Comparison of ENCODE assay signal across 21 mouse cellular contexts in the genomic region with DNA sequence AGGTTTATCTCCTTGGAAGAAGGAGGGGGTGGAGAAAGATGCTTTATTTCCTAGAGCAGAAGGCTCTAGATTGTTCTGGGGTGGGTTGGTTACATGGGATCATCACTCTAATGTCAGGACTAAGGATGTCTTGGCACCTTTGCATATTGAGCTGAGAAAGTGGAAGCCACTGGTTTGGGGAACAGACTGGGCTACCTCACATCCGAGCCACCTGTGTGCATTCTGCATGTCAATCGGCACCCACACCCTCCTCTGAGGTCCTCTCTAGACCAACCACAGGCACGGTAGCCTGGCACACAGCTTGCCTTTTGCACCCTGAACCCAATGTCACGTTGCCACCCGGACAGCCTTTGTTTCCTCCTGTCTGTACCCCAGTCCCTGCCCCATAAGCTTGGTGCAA. TPM values are rescaled to one million over a fixed set of nuclear protein-coding genes. Genes with fewer than 3 reads are reported as not detected.
DNase-seq lines count a peak whose midpoint lies in the region; ATAC-seq lines count a peak whose summit lies in the region.
"Had no signal": no experiment of that assay in that cellular context is flagged by ENCODE, and none has a peak within 500 bp of the region (broad histone marks: within the 10 kb centered on the region; RNA-seq: fewer than 3 reads in every experiment).

No protein-coding gene starts in this region.

- H3K4me3 ChIP-seq in forebrain, embryonic 10.5 days: no peak overlapping the region
- H3K4me3 ChIP-seq in forebrain, embryonic 16.5 days (replicated peaks; ENCODE audit: low read length): no peak overlapping the region
- H3K4me3 ChIP-seq in midbrain, embryonic 10.5 days: no peak overlapping the region
- no peak overlapping the region for H3K4me3 ChIP-seq in midbrain, embryonic 15.5 days
- H3K4me3 ChIP-seq: embryonic facial prominence, embryonic 12.5 days; forebrain, embryonic 12.5 days had no signal

- peaks cover 90% of the 10 kb centered on the region for H3K27me3 ChIP-seq in forebrain, embryonic 10.5 days (ENCODE audit: poor library complexity, severe bottlenecking)
- H3K27me3 ChIP-seq in forebrain, embryonic 16.5 days (replicated peaks; ENCODE audit: control insufficient read depth, insufficient read depth, low read length): no peaks in the 10 kb centered on the region
- peaks cover 74% of the 10 kb centered on the region for H3K27me3 ChIP-seq in midbrain, embryonic 10.5 days (ENCODE audit: low read depth, poor library complexity, severe bottlenecking)
- peaks cover 21% of the 10 kb centered on the region for H3K27me3 ChIP-seq in midbrain, embryonic 15.5 days (replicated peaks)

- peak overlapping the region; percentile 93 for H3K27ac ChIP-seq in forebrain, embryonic 10.5 days
- no peak overlapping the region for H3K27ac ChIP-seq in forebrain, embryonic 16.5 days (ENCODE audit: low read length)
- peak overlapping the region; percentile 91 for H3K27ac ChIP-seq in midbrain, embryonic 10.5 days (replicated peaks)
- H3K27ac ChIP-seq in midbrain, embryonic 15.5 days: no peak overlapping the region
- H3K27ac ChIP-seq: embryonic facial prominence, embryonic 12.5 days; forebrain, embryonic 12.5 days had no signal

- H3K4me2 ChIP-seq in forebrain, embryonic 16.5 days (ENCODE audit: low read length): no peak overlapping the region
- H3K4me2 ChIP-seq in midbrain, embryonic 15.5 days: no peak overlapping the region
- H3K4me2 ChIP-seq: embryonic facial prominence, embryonic 12.5 days; forebrain, embryonic 12.5 days had no signal

- 69% methylated on average over 5 of the region's 5 CpGs for WGBS in forebrain, embryonic 10.5 days
- WGBS in forebrain, embryonic 16.5 days: 72% methylated on average over 5 of the region's 5 CpGs
- WGBS in midbrain, embryonic 10.5 days: 73% methylated on average over 5 of the region's 5 CpGs
- 74% methylated on average over 5 of the region's 5 CpGs for WGBS in midbrain, embryonic 15.5 days

- DNase-seq in forebrain, embryonic 10.5 days (ENCODE audit: extremely low spot score, low spot score): no peak
- no peak for DNase-seq in midbrain, embryonic 10.5 days (ENCODE audit: low spot score)
- peak; percentile 55 for DNase-seq in A20 (ENCODE audit: low read depth, low spot score)
- DNase-seq in adrenal gland, adult 8-10 months: no peak
- DNase-seq: adrenal gland, adult 2 months; adrenal gland, postnatal 14 days; adrenal gland, postnatal 36 days; cerebellum, adult 11-12 months; cerebellum, adult 2 months; cerebellum, adult 9-10 months; cerebellum, postnatal 10 days; cerebellum, postnatal 25 days; forebrain, postnatal 0 days had no signal

- no peak overlapping the region for H3K9ac ChIP-seq in forebrain, embryonic 16.5 days (replicated peaks; ENCODE audit: low read depth, low read length)
- no peak overlapping the region for H3K9ac ChIP-seq in midbrain, embryonic 15.5 days
- H3K9ac ChIP-seq: embryonic facial prominence, embryonic 12.5 days; forebrain, embryonic 12.5 days; forebrain, postnatal 0 days had no signal

- no peaks in the 10 kb centered on the region for H3K9me3 ChIP-seq in forebrain, embryonic 10.5 days
- no peaks in the 10 kb centered on the region for H3K9me3 ChIP-seq in forebrain, embryonic 16.5 days (ENCODE audit: control insufficient read depth, low read length)
- H3K9me3 ChIP-seq in midbrain, embryonic 10.5 days (replicated peaks): no peaks in the 10 kb centered on the region
- H3K9me3 ChIP-seq in midbrain, embryonic 15.5 days: no peaks in the 10 kb centered on the region
- H3K9me3 ChIP-seq: embryonic facial prominence, embryonic 10.5 days; embryonic facial prominence, embryonic 12.5 days; forebrain, embryonic 12.5 days had no signal

- no peak for ATAC-seq in forebrain, embryonic 16.5 days
- ATAC-seq in midbrain, embryonic 15.5 days (replicated peaks): no peak
- ATAC-seq: forebrain, embryonic 14.5 days; forebrain, postnatal 0 days had no signal

- peaks cover 9% of the 10 kb centered on the region for H3K36me3 ChIP-seq in forebrain, embryonic 10.5 days (replicated peaks)
- no peaks in the 10 kb centered on the region for H3K36me3 ChIP-seq in forebrain, embryonic 16.5 days (ENCODE audit: control insufficient read depth, insufficient read depth)
- peaks cover 10% of the 10 kb centered on the region for H3K36me3 ChIP-seq in midbrain, embryonic 10.5 days
- H3K36me3 ChIP-seq in midbrain, embryonic 15.5 days (replicated peaks): no peaks in the 10 kb centered on the region
- H3K36me3 ChIP-seq: forebrain, embryonic 12.5 days had no signal

- peaks cover 96% of the 10 kb centered on the region for H3K4me1 ChIP-seq in forebrain, embryonic 10.5 days
- peaks cover 13% of the 10 kb centered on the region; the same call in 1 of the 2 replicates for H3K4me1 ChIP-seq in forebrain, embryonic 16.5 days (replicated peaks; ENCODE audit: control insufficient read depth, insufficient read depth, low read length)
- H3K4me1 ChIP-seq in midbrain, embryonic 10.5 days: peaks cover 94% of the 10 kb centered on the region
- H3K4me1 ChIP-seq in midbrain, embryonic 15.5 days: peaks cover 33% of the 10 kb centered on the region

RNA-seq across cellular contexts. Expression of gene Scube1, which starts 1.9 kb away (rescaled TPM):
- polyA plus RNA-seq in forebrain, embryonic 10.5 days (2016; fragmentation: Nextera tagmentation; extraction: Ambion mirVana): 58.7 and 68.0 TPM in 2 replicates
- 21.9 and 23.6 TPM in 2 replicates for polyA plus RNA-seq in forebrain, embryonic 16.5 days (2015; fragmentation: Nextera tagmentation; extraction: Ambion mirVana)
- polyA plus RNA-seq in midbrain, embryonic 10.5 days (2016; fragmentation: Nextera tagmentation; extraction: Ambion mirVana): 64.4 and 74.8 TPM in 2 replicates
- polyA plus RNA-seq in midbrain, embryonic 15.5 days (2015; fragmentation: Nextera tagmentation; extraction: Ambion mirVana): 13.4 and 14.8 TPM in 2 replicates
- total RNA-seq in adrenal gland, adult 8-10 months (2022): 1 to 10 TPM; 4.1 to 6.4 (median 6.0) TPM
- total RNA-seq: MEL had no signal
- polyA plus RNA-seq: C2C12 had no signal

RNA-seq across cellular contexts. Expression of gene Mpped1, which starts 52.5 kb away (rescaled TPM):
- 33.4 and 35.9 TPM in 2 replicates for polyA plus RNA-seq in forebrain, embryonic 10.5 days (2016; fragmentation: Nextera tagmentation; extraction: Ambion mirVana)
- polyA plus RNA-seq in forebrain, embryonic 16.5 days (2015; fragmentation: Nextera tagmentation; extraction: Ambion mirVana): 400 and 477 TPM in 2 replicates
- 8.4 and 10.7 TPM in 2 replicates for polyA plus RNA-seq in midbrain, embryonic 10.5 days (2016; fragmentation: Nextera tagmentation; extraction: Ambion mirVana)
- polyA plus RNA-seq in midbrain, embryonic 15.5 days (2015; fragmentation: Nextera tagmentation; extraction: Ambion mirVana): 24.8 and 25.6 TPM in 2 replicates
- under 1 TPM in 2 of 4 experiments, not detected in 2; 0.17 to 0.40 TPM for total RNA-seq in adrenal gland, adult 8-10 months (2022)
- total RNA-seq: adrenal gland, adult 2 months; adrenal gland, postnatal 14 days; adrenal gland, postnatal 36 days; MEL had no signal
- polyA plus RNA-seq: adrenal gland, adult 2 months; C2C12 had no signal

Comparison
In these comparisons a context has a peak if more than half of its experiments do, and no peak if none do; other contexts are left out.
1. H3K27ac ChIP-seq: peak in forebrain, embryonic 10.5 days (single experiment) and midbrain, embryonic 10.5 days (single experiment); none in forebrain, embryonic 16.5 days (single experiment) and midbrain, embryonic 15.5 days (single experiment).
2. RNA of gene Mpped1, which starts 52.5 kb away (polyA plus RNA-seq): 400 to 477 TPM in forebrain, embryonic 16.5 days; 33.4 to 35.9 TPM in forebrain, embryonic 10.5 days, 24.8 to 25.6 TPM in midbrain, embryonic 15.5 days and 8.4 to 10.7 TPM in midbrain, embryonic 10.5 days; every median in the first group is over 10 times any median in the second.